Mouse (Mus musculus) testis, adult 2 months (tissue): ENCODE measurements around the gene Lhfpl5.

Experiments
- CTCF ChIP-seq: fragments of 200-500 bp; IDR thresholded peaks from 2 replicates; pipeline ENCODE4 v1.5.1; 2012; ENCODE audit warnings: low read depth, mild to moderate bottlenecking, inconsistent platforms, low read length, moderate library complexity; ENCODE audit not compliant: control insufficient read depth, insufficient read depth, insufficient replicate concordance
- POLR2A ChIP-seq: fragments of 200-500 bp; IDR thresholded peaks from 2 replicates; pipeline ENCODE4 v1.6.1; 2012; ENCODE audit warnings: low read depth, mild to moderate bottlenecking, inconsistent platforms, low read length, moderate library complexity; ENCODE audit not compliant: control insufficient read depth

GRCm38 (mm10) chr17:28532557-28532956, 42.9 kb upstream of the Lhfpl5 start:
- TF ChIP-seq POLR2A: no peak
- no peak for TF ChIP-seq CTCF
